Mouse (Mus musculus) kidney, adult 2 months (tissue): Measurements from ENCODE around the gene E130208F15Rik.

Experiments used
- CTCF ChIP-seq: fragments of 200-500 bp; conservative IDR thresholded peaks from 2 replicates; pipeline ENCODE4 v1.5.1; 2011; ENCODE audit warnings: low read depth, mild to moderate bottlenecking, control low read depth, low read length, moderate library complexity, mixed read lengths; ENCODE audit not compliant: insufficient read depth, insufficient read length
- POLR2A ChIP-seq: fragments of 200-500 bp; IDR thresholded peaks from one replicate; pipeline ENCODE4 v1.6.1; 2011; ENCODE audit warnings: low read depth, low read length, control low read depth

DNA sequence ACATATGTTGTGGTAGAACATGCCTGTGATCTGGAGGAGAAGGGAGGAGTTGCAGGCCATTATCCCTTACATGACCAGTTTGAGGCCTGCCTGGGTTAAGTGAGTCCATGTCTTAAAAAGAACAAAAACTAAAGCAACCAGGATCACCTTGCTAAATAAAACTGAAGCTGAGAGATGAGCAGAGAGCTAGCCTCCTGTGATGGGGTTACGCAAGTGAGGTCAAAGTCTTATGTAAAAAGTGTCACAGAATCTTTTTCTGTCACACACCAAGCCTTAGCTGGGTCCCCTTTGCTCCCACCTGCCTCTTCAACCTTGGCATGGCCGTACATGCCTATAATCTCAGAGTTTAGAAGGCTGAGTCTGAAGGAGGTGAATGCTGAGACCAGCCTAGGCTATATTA, 594 bp upstream of the E130208F15Rik start:
- no peak for TF ChIP-seq CTCF
- TF ChIP-seq POLR2A: no peak
